In genomic region chr8:69540331-69540730, GRCm38 (mm10) we compare ENCODE assay signal across 22 mouse cellular contexts. TPM values are rescaled to one million over a fixed set of nuclear protein-coding genes. Genes with fewer than 3 reads are reported as not detected.
A peak's percentile ranks its signal among the peaks of the same experiment; 100 is the strongest.
DNase-seq lines count a peak whose midpoint lies in the region; ATAC-seq and TF ChIP-seq lines count a peak whose summit lies in the region.
"Not testable (repeated sequence)": the region's sequence is repeated elsewhere in the genome, so short reads cannot be mapped to it uniquely, and the experiment has no call there.
"Had no signal": no experiment of that assay in that cellular context is flagged by ENCODE, and none has a peak within 500 bp of the region (broad histone marks: within the 10 kb centered on the region; RNA-seq: fewer than 3 reads in every experiment).

No protein-coding gene starts in this region.

- H3K27me3 ChIP-seq in embryonic facial prominence, embryonic 14.5 days (replicated peaks; ENCODE audit: control insufficient read depth, insufficient read depth, low read length); hindbrain, postnatal 0 days (ENCODE audit: insufficient read depth, low read length); limb, embryonic 14.5 days (ENCODE audit: control insufficient read depth, insufficient read depth, low read length); lung, embryonic 14.5 days (ENCODE audit: insufficient read depth, low read length); midbrain, embryonic 11.5 days (ENCODE audit: control insufficient read depth, insufficient read depth, low read length): not testable (repeated sequence)

- H3K9me3 ChIP-seq in embryonic facial prominence, embryonic 14.5 days (ENCODE audit: control insufficient read depth, low read length); hindbrain, postnatal 0 days (ENCODE audit: low read length); limb, embryonic 14.5 days (ENCODE audit: control insufficient read depth, low read length); lung, embryonic 14.5 days (ENCODE audit: low read depth, low read length); midbrain, embryonic 11.5 days (ENCODE audit: control insufficient read depth, low read length): not testable (repeated sequence)

- not testable (repeated sequence) for TF ChIP-seq CTCF in brain, embryonic 14.5 days (IDR thresholded peaks at IDR 0.05; ENCODE audit: borderline replicate concordance, extremely low read depth, insufficient read depth, insufficient read length); hindbrain, postnatal 0 days (IDR thresholded peaks at IDR 0.05; ENCODE audit: low read depth); lung, embryonic 14.5 days (IDR thresholded peaks at IDR 0.05; ENCODE audit: low read depth)

- H3K36me3 ChIP-seq in embryonic facial prominence, embryonic 14.5 days (ENCODE audit: control insufficient read depth, insufficient read depth, low read length); hindbrain, postnatal 0 days (ENCODE audit: insufficient read depth, low read length); limb, embryonic 14.5 days (ENCODE audit: control insufficient read depth, insufficient read depth, low read length); lung, embryonic 14.5 days (ENCODE audit: insufficient read depth); midbrain, embryonic 11.5 days (ENCODE audit: control insufficient read depth, insufficient read depth, low read length): not testable (repeated sequence)

- not testable (repeated sequence) for TF ChIP-seq POLR2A in brain, embryonic 14.5 days (IDR thresholded peaks at IDR 0.05; ENCODE audit: borderline replicate concordance, extremely low read depth, insufficient read depth, insufficient read length, poor library complexity, severe bottlenecking); limb, embryonic 14.5 days (IDR thresholded peaks at IDR 0.05; ENCODE audit: borderline replicate concordance, extremely low read depth, insufficient read depth, insufficient read length)

- H3K4me1 ChIP-seq in embryonic facial prominence, embryonic 14.5 days (ENCODE audit: control insufficient read depth, insufficient read depth, low read length); hindbrain, postnatal 0 days (ENCODE audit: insufficient read depth, low read length); limb, embryonic 14.5 days (ENCODE audit: control insufficient read depth, insufficient read depth, low read length); lung, embryonic 14.5 days (ENCODE audit: insufficient read depth); midbrain, embryonic 11.5 days (ENCODE audit: control insufficient read depth, insufficient read depth, low read length): not testable (repeated sequence)

- 38% methylated on average over 1 of the region's 1 CpGs for WGBS in embryonic facial prominence, embryonic 14.5 days
- WGBS in hindbrain, postnatal 0 days = 18% methylated on average over 1 of the region's 1 CpGs
- 29% methylated on average over 1 of the region's 1 CpGs for WGBS in limb, embryonic 14.5 days
- WGBS in lung, embryonic 14.5 days = 37% methylated on average over 1 of the region's 1 CpGs
- WGBS in midbrain, embryonic 11.5 days = 60% methylated on average over 1 of the region's 1 CpGs

- H3K27ac ChIP-seq in embryonic facial prominence, embryonic 14.5 days (replicated peaks; ENCODE audit: low read depth, low read length); hindbrain, postnatal 0 days; limb, embryonic 14.5 days (replicated peaks; ENCODE audit: low read depth, low read length); lung, embryonic 14.5 days (ENCODE audit: low read depth); midbrain, embryonic 11.5 days (ENCODE audit: low read depth, low read length): not testable (repeated sequence)

- not testable (repeated sequence) for H3K4me3 ChIP-seq in embryonic facial prominence, embryonic 14.5 days (ENCODE audit: low read depth, low read length); hindbrain, postnatal 0 days (ENCODE audit: low read length); limb, embryonic 14.5 days (replicated peaks; ENCODE audit: low read length); lung, embryonic 14.5 days (ENCODE audit: low read depth, low read length); midbrain, embryonic 11.5 days (ENCODE audit: low read depth, low read length)

- H3K9ac ChIP-seq in embryonic facial prominence, embryonic 14.5 days (ENCODE audit: low read depth, low read length); hindbrain, postnatal 0 days (replicated peaks; ENCODE audit: low read length); limb, embryonic 14.5 days (ENCODE audit: low read depth, low read length, severe bottlenecking); lung, embryonic 14.5 days; midbrain, embryonic 11.5 days (ENCODE audit: low read length): not testable (repeated sequence)

- H3K4me2 ChIP-seq in embryonic facial prominence, embryonic 14.5 days (ENCODE audit: low read depth, low read length); hindbrain, postnatal 0 days (ENCODE audit: low read depth, low read length); limb, embryonic 14.5 days (replicated peaks; ENCODE audit: low read depth, low read length, severe bottlenecking); lung, embryonic 14.5 days; midbrain, embryonic 11.5 days: not testable (repeated sequence)

- ATAC-seq in embryonic facial prominence, embryonic 14.5 days (ENCODE audit: low read depth); hindbrain, postnatal 0 days; lung, embryonic 14.5 days (ENCODE audit: insufficient read depth); midbrain, embryonic 11.5 days (ENCODE audit: low FRiP score): not testable (repeated sequence)
- peak; percentile 34; the same call in 1 of the 2 replicates for ATAC-seq in limb, embryonic 14.5 days (ENCODE audit: low FRiP score, low read depth)

- DNase-seq in brain, embryonic 14.5 days (ENCODE audit: low read depth) = peak; percentile 2
- peak; percentile 66 for DNase-seq in embryonic facial prominence, embryonic 14.5 days (ENCODE audit: low spot score)
- peak; percentile 1 for DNase-seq in hindbrain, postnatal 0 days (ENCODE audit: low spot score)
- DNase-seq in limb, embryonic 14.5 days (ENCODE audit: low spot score) = peak; percentile 56
- peak; percentile 16 for DNase-seq in lung, embryonic 14.5 days
- DNase-seq in midbrain, embryonic 11.5 days (ENCODE audit: low spot score, missing footprints) = peak; percentile 39

RNA-seq across cellular contexts. Expression of gene Gm7697, which starts 17.6 kb away (rescaled TPM):
- polyA plus RNA-seq in brain, embryonic 14.5 days (2012; rRNA removed) = 0.04 TPM in 2 replicates
- polyA plus RNA-seq in embryonic facial prominence, embryonic 14.5 days (2014; fragmentation: Nextera tagmentation; extraction: Ambion mirVana) = not detected in 2 replicates
- not detected in 2 replicates for total RNA-seq in hindbrain, postnatal 0 days (2014; rRNA removed)
- not detected in 2 replicates for polyA plus RNA-seq in hindbrain, postnatal 0 days (2015; fragmentation: Nextera tagmentation; extraction: Ambion mirVana)
- not detected in 2 replicates for polyA plus RNA-seq in limb, embryonic 14.5 days (2012; rRNA removed)
- polyA plus RNA-seq in limb, embryonic 14.5 days (2014; fragmentation: Nextera tagmentation; extraction: Ambion mirVana) = not detected in 2 replicates
- not detected in 2 replicates for polyA plus RNA-seq in lung, embryonic 14.5 days (2014; fragmentation: Nextera tagmentation; extraction: Ambion mirVana)
- polyA plus RNA-seq in midbrain, embryonic 11.5 days (2014; fragmentation: Nextera tagmentation; extraction: Ambion mirVana) = not detected in 2 replicates
- total RNA-seq: adrenal gland, adult 18-20 months; adrenal gland, adult 2 months; adrenal gland, postnatal 10 days; adrenal gland, postnatal 14 days; adrenal gland, postnatal 25 days; adrenal gland, postnatal 36 days; adrenal gland, postnatal 4 days; CH12.LX; ES-E14; G1E; MEL had no signal
- polyA plus RNA-seq: activated CD4-positive, CD25-positive, alpha-beta regulatory T cell, adult 4 months; adrenal gland, adult 2 months; C2C12; CD4-positive, CD25-positive, alpha-beta regulatory T cell, adult 4 months; cerebellum, adult 2 months; G1E; Patski had no signal

Comparison
In these comparisons a context has a peak if more than half of its experiments do, and no peak if none do; other contexts are left out.
1. DNase-seq: peak in every context shown above with its lines; median percentile 66 in embryonic facial prominence, embryonic 14.5 days; 56 in limb, embryonic 14.5 days; 39 in midbrain, embryonic 11.5 days; 16 in lung, embryonic 14.5 days; 2 in brain, embryonic 14.5 days; 1 in hindbrain, postnatal 0 days.